In genomic region chr15:31805522-31805921, GRCm38 (mm10) we compare ENCODE assay signal across 13 mouse cellular contexts.
DNase-seq lines count a peak whose midpoint lies in the region; ATAC-seq lines count a peak whose summit lies in the region.
"Had no signal": no experiment of that assay in that cellular context is flagged by ENCODE, and none has a peak within 500 bp of the region (broad histone marks: within the 10 kb centered on the region; RNA-seq: fewer than 3 reads in every experiment).

No protein-coding gene starts in this region.

- peak; percentile 40 for DNase-seq in adrenal gland, postnatal 14 days
- peak; percentile 36 to 43 for DNase-seq in cerebellum, adult 18-20 months
- peak; percentile 28 to 54 for DNase-seq in kidney, postnatal 4 days
- no peak for DNase-seq in layer of hippocampus, adult 18-20 months (ENCODE audit: low spot score in 2 of 2)
- DNase-seq in left cerebral cortex, adult 18-20 months (ENCODE audit: low spot score in 2 of 2), result no peak
- DNase-seq: liver, embryonic 13.5 days had no signal

- H3K4me1 ChIP-seq in heart, embryonic 16.5 days (ENCODE audit: control insufficient read depth, insufficient read depth, low read length), result peaks cover 6% of the 10 kb centered on the region; the same call in 1 of the 2 replicates
- H3K4me1 ChIP-seq in heart, embryonic 12.5 days (replicated peaks), result no peaks in the 10 kb centered on the region
- H3K4me1 ChIP-seq: liver, embryonic 13.5 days; midbrain, embryonic 12.5 days; neural tube, embryonic 13.5 days had no signal

- no peaks in the 10 kb centered on the region for H3K27me3 ChIP-seq in heart, embryonic 16.5 days (ENCODE audit: control insufficient read depth, insufficient read depth, low read length)
- no peaks in the 10 kb centered on the region for H3K27me3 ChIP-seq in heart, embryonic 12.5 days (replicated peaks)
- H3K27me3 ChIP-seq: heart, embryonic 13.5 days; liver, embryonic 13.5 days; midbrain, embryonic 12.5 days; neural tube, embryonic 13.5 days had no signal

- H3K27ac ChIP-seq in heart, embryonic 16.5 days (ENCODE audit: low read length), result peak overlapping the region; percentile 29; the same call in 1 of the 2 replicates
- H3K27ac ChIP-seq in heart, embryonic 12.5 days (ENCODE audit: poor library complexity, severe bottlenecking), result no peak overlapping the region
- H3K27ac ChIP-seq: heart, embryonic 13.5 days; liver, embryonic 13.5 days; midbrain, embryonic 12.5 days; neural tube, embryonic 13.5 days had no signal

- H3K4me3 ChIP-seq in heart, embryonic 16.5 days (ENCODE audit: low read length), result no peak overlapping the region
- H3K4me3 ChIP-seq in heart, embryonic 12.5 days, result no peak overlapping the region
- H3K4me3 ChIP-seq: heart, embryonic 13.5 days; liver, embryonic 13.5 days; midbrain, embryonic 12.5 days; neural tube, embryonic 13.5 days had no signal

- H3K36me3 ChIP-seq in heart, embryonic 16.5 days (ENCODE audit: control insufficient read depth, insufficient read depth), result no peaks in the 10 kb centered on the region
- no peaks in the 10 kb centered on the region for H3K36me3 ChIP-seq in heart, embryonic 12.5 days
- H3K36me3 ChIP-seq: heart, embryonic 13.5 days; liver, embryonic 13.5 days; midbrain, embryonic 12.5 days; neural tube, embryonic 13.5 days had no signal

- H3K4me2 ChIP-seq in heart, embryonic 16.5 days (ENCODE audit: low read depth, low read length), result no peak overlapping the region
- H3K4me2 ChIP-seq in heart, embryonic 12.5 days, result no peak overlapping the region
- H3K4me2 ChIP-seq: heart, embryonic 13.5 days; liver, embryonic 13.5 days; midbrain, embryonic 12.5 days; neural tube, embryonic 13.5 days had no signal

- no peak overlapping the region for H3K9ac ChIP-seq in heart, embryonic 16.5 days (ENCODE audit: low read length)
- no peak overlapping the region for H3K9ac ChIP-seq in heart, embryonic 12.5 days
- H3K9ac ChIP-seq: heart, embryonic 13.5 days; liver, embryonic 13.5 days; midbrain, embryonic 12.5 days; neural tube, embryonic 13.5 days had no signal

- ATAC-seq in heart, embryonic 16.5 days (replicated peaks; ENCODE audit: extremely low read depth, insufficient read depth, low FRiP score), result no peak
- no peak for ATAC-seq in heart, embryonic 12.5 days (ENCODE audit: insufficient number of reproducible peaks, low FRiP score)
- no peak for ATAC-seq in inflammation-experienced regulatory T-cells, adult 6 months
- ATAC-seq: intestine, embryonic 16.5 days had no signal

- H3K9me3 ChIP-seq in heart, embryonic 16.5 days (replicated peaks; ENCODE audit: control insufficient read depth, low read length), result no peaks in the 10 kb centered on the region
- no peaks in the 10 kb centered on the region for H3K9me3 ChIP-seq in heart, embryonic 12.5 days (replicated peaks)
- H3K9me3 ChIP-seq: heart, embryonic 13.5 days; midbrain, embryonic 12.5 days; neural tube, embryonic 13.5 days had no signal

- WGBS in heart, embryonic 16.5 days, result 13% methylated on average over 3 of the region's 3 CpGs
- 41% methylated on average over 3 of the region's 3 CpGs for WGBS in heart, embryonic 12.5 days

Comparison
In these comparisons a context has a peak if more than half of its experiments do, and no peak if none do; other contexts are left out.
1. DNase-seq: peak in adrenal gland, postnatal 14 days (single experiment), cerebellum, adult 18-20 months (2 of 2) and kidney, postnatal 4 days (2 of 2); none in layer of hippocampus, adult 18-20 months (0 of 2) and left cerebral cortex, adult 18-20 months (0 of 2).